In genomic region chr10:128821358-128822056, GRCm38 (mm10) we compare ENCODE assay signal across 8 mouse cellular contexts. TPM values are rescaled to one million over a fixed set of nuclear protein-coding genes. Genes with fewer than 3 reads are reported as not detected.
DNase-seq lines count a peak whose midpoint lies in the region; ATAC-seq and TF ChIP-seq lines count a peak whose summit lies in the region.

TSS of gene Ormdl2 (minus strand) at chr10:128821645.

- H3K9me3 ChIP-seq in forebrain, embryonic 10.5 days, result no peaks in the 10 kb centered on the region
- H3K9me3 ChIP-seq in heart, embryonic 15.5 days (replicated peaks), result no peaks in the 10 kb centered on the region
- H3K9me3 ChIP-seq in liver, embryonic 14.5 days (ENCODE audit: control insufficient read depth, low read length), result no peaks in the 10 kb centered on the region
- H3K9me3 ChIP-seq in neural tube, embryonic 11.5 days (ENCODE audit: control insufficient read depth, low read length), result no peaks in the 10 kb centered on the region
- no peaks in the 10 kb centered on the region for H3K9me3 ChIP-seq in stomach, postnatal 0 days (ENCODE audit: control insufficient read depth, low read length)

- no peaks in the 10 kb centered on the region for H3K27me3 ChIP-seq in forebrain, embryonic 10.5 days (ENCODE audit: poor library complexity, severe bottlenecking)
- no peaks in the 10 kb centered on the region for H3K27me3 ChIP-seq in heart, embryonic 15.5 days
- no peaks in the 10 kb centered on the region for H3K27me3 ChIP-seq in liver, embryonic 14.5 days (ENCODE audit: control insufficient read depth, insufficient read depth, low read length)
- H3K27me3 ChIP-seq in neural tube, embryonic 11.5 days (ENCODE audit: control insufficient read depth, insufficient read depth, low read length), result no peaks in the 10 kb centered on the region
- H3K27me3 ChIP-seq in stomach, postnatal 0 days (ENCODE audit: control insufficient read depth, insufficient read depth, low read length), result no peaks in the 10 kb centered on the region

- H3K4me1 ChIP-seq in forebrain, embryonic 10.5 days, result peaks cover 23% of the 10 kb centered on the region
- H3K4me1 ChIP-seq in heart, embryonic 15.5 days (replicated peaks), result peaks cover 13% of the 10 kb centered on the region
- peaks cover 9 to 10% of the 10 kb centered on the region in 2 experiments for H3K4me1 ChIP-seq in liver, embryonic 14.5 days (replicated peaks; ENCODE audit: control insufficient read depth in 2 of 2, insufficient read depth in 2 of 2, low read length in 1 of 2)
- peaks cover 4% of the 10 kb centered on the region for H3K4me1 ChIP-seq in neural tube, embryonic 11.5 days (ENCODE audit: control insufficient read depth, insufficient read depth, low read length)
- peaks cover 3% of the 10 kb centered on the region; the same call in 1 of the 2 replicates for H3K4me1 ChIP-seq in stomach, postnatal 0 days (replicated peaks; ENCODE audit: control insufficient read depth, insufficient read depth)

- under 1% methylated on average over 46 of the region's 46 CpGs for WGBS in forebrain, embryonic 10.5 days
- under 1% methylated on average over 46 of the region's 46 CpGs for WGBS in heart, embryonic 15.5 days
- WGBS in liver, embryonic 14.5 days (ENCODE audit: insufficient replicate concordance), result under 1% methylated on average over 46 of the region's 46 CpGs
- WGBS in neural tube, embryonic 11.5 days, result under 1% methylated on average over 46 of the region's 46 CpGs
- WGBS in stomach, postnatal 0 days, result under 1% methylated on average over 46 of the region's 46 CpGs

- TF ChIP-seq EP300 in liver, embryonic 14.5 days (IDR thresholded peaks at IDR 0.05; ENCODE audit: low read depth), result peak; percentile 52
- TF ChIP-seq EP300 in stomach, postnatal 0 days (optimal IDR thresholded peaks at IDR 0.05), result peak; percentile 98

- peak within 1 kb of the TSS; percentile 79 for H3K4me3 ChIP-seq in forebrain, embryonic 10.5 days
- peak within 1 kb of the TSS; percentile 96 for H3K4me3 ChIP-seq in heart, embryonic 15.5 days
- H3K4me3 ChIP-seq in liver, embryonic 14.5 days (ENCODE audit: insufficient read depth in 1 of 2, low read depth in 2 of 2, low read length in 2 of 2), result peak within 1 kb of the TSS; percentile 96
- peak within 1 kb of the TSS; percentile 88 for H3K4me3 ChIP-seq in neural tube, embryonic 11.5 days (ENCODE audit: low read depth, low read length)
- peak within 1 kb of the TSS; percentile 87 for H3K4me3 ChIP-seq in stomach, postnatal 0 days (ENCODE audit: low read depth, low read length)

- DNase-seq in CD8-positive naive resting alpha-beta T cell, adult 2 months (ENCODE audit: low read depth in 2 of 2, low spot score in 2 of 2), result peak; percentile 96
- peak; percentile 100 for DNase-seq in c-Kit-positive CD71-negative TER-119-negative erythroid progenitor cells, embryonic 14.5 days (ENCODE audit: low read depth)
- peak; percentile 100 for DNase-seq in forebrain, embryonic 10.5 days (ENCODE audit: extremely low spot score, low spot score)
- DNase-seq in kidney, postnatal 25 days, result peak; percentile 99
- DNase-seq in liver, embryonic 14.5 days (ENCODE audit: low read depth in 3 of 3, low spot score in 3 of 3), result peak; percentile 100
- peak; percentile 99 for DNase-seq in neural tube, embryonic 11.5 days (ENCODE audit: low spot score)
- peak; percentile 99 for DNase-seq in stomach, postnatal 0 days (ENCODE audit: low spot score)

- ATAC-seq in heart, embryonic 15.5 days (replicated peaks; ENCODE audit: insufficient number of reproducible peaks, insufficient read depth, low FRiP score, low read depth), result peak; percentile 99
- ATAC-seq in liver, embryonic 14.5 days (ENCODE audit: insufficient read depth), result peak; percentile 98
- ATAC-seq in neural tube, embryonic 11.5 days (ENCODE audit: insufficient read depth, low FRiP score, low TSS enrichment), result peak; percentile 100
- ATAC-seq in stomach, postnatal 0 days (ENCODE audit: low FRiP score, low TSS enrichment), result peak; percentile 99

- peak within 1 kb of the TSS; percentile 72 for H3K4me2 ChIP-seq in heart, embryonic 15.5 days
- H3K4me2 ChIP-seq in liver, embryonic 14.5 days (ENCODE audit: low read depth), result peak within 1 kb of the TSS; percentile 94
- H3K4me2 ChIP-seq in neural tube, embryonic 11.5 days (ENCODE audit: low read depth), result peak within 1 kb of the TSS; percentile 67
- H3K4me2 ChIP-seq in stomach, postnatal 0 days (replicated peaks; ENCODE audit: low read depth), result peak within 1 kb of the TSS; percentile 71

- peak within 1 kb of the TSS; percentile 90 for H3K27ac ChIP-seq in forebrain, embryonic 10.5 days
- H3K27ac ChIP-seq in heart, embryonic 15.5 days, result peak within 1 kb of the TSS; percentile 73
- H3K27ac ChIP-seq in liver, embryonic 14.5 days, result peak within 1 kb of the TSS; percentile 63
- no peak within 1 kb of the TSS for H3K27ac ChIP-seq in neural tube, embryonic 11.5 days (ENCODE audit: low read depth, low read length)
- H3K27ac ChIP-seq in stomach, postnatal 0 days (replicated peaks), result peak within 1 kb of the TSS; percentile 67

- peak; percentile 29; the same call in 1 of the 2 replicates for TF ChIP-seq CTCF in liver, embryonic 14.5 days (IDR thresholded peaks at IDR 0.05; ENCODE audit: low read depth)
- TF ChIP-seq CTCF in stomach, postnatal 0 days (IDR thresholded peaks at IDR 0.05; ENCODE audit: low read depth), result peak; percentile 34; the same call in 1 of the 2 replicates

- peak within 1 kb of the TSS; percentile 90 for H3K9ac ChIP-seq in heart, embryonic 15.5 days
- peak within 1 kb of the TSS; percentile 94 for H3K9ac ChIP-seq in liver, embryonic 14.5 days (replicated peaks)
- peak within 1 kb of the TSS; percentile 77 for H3K9ac ChIP-seq in neural tube, embryonic 11.5 days (ENCODE audit: low read length)
- peak within 1 kb of the TSS; percentile 82 for H3K9ac ChIP-seq in stomach, postnatal 0 days (ENCODE audit: low read length)

- H3K36me3 ChIP-seq in forebrain, embryonic 10.5 days (replicated peaks), result peaks cover 64% of the 10 kb centered on the region
- H3K36me3 ChIP-seq in heart, embryonic 15.5 days, result peaks cover 38% of the 10 kb centered on the region
- peaks cover 30% of the 10 kb centered on the region for H3K36me3 ChIP-seq in liver, embryonic 14.5 days (replicated peaks; ENCODE audit: control insufficient read depth, insufficient read depth, low read depth)
- peaks cover 1% of the 10 kb centered on the region for H3K36me3 ChIP-seq in neural tube, embryonic 11.5 days (ENCODE audit: control insufficient read depth, insufficient read depth, low read length)
- peaks cover 10% of the 10 kb centered on the region for H3K36me3 ChIP-seq in stomach, postnatal 0 days (ENCODE audit: control insufficient read depth, insufficient read depth, low read length)

RNA-seq across cellular contexts. Expression of gene Ormdl2, which starts in this region (rescaled TPM):
- polyA plus RNA-seq in forebrain, embryonic 10.5 days (2016; fragmentation: Nextera tagmentation; extraction: Ambion mirVana), result 88.0 and 92.9 TPM in 2 replicates
- polyA plus RNA-seq in heart, embryonic 15.5 days (2015; fragmentation: Nextera tagmentation; extraction: Ambion mirVana), result 34.3 and 42.6 TPM in 2 replicates
- 43.1 and 47.8 TPM in 2 replicates for polyA plus RNA-seq in liver, embryonic 14.5 days (2012; rRNA removed)
- polyA plus RNA-seq in liver, embryonic 14.5 days (2014; fragmentation: Nextera tagmentation; extraction: Ambion mirVana), result 80.5 and 83.5 TPM in 2 replicates
- 59.2 and 64.6 TPM in 2 replicates for polyA plus RNA-seq in neural tube, embryonic 11.5 days (2014; fragmentation: Nextera tagmentation; extraction: Ambion mirVana)
- polyA plus RNA-seq in stomach, postnatal 0 days (2015; fragmentation: Nextera tagmentation; extraction: Ambion mirVana), result 111 and 121 TPM in 2 replicates
